Comparison of ENCODE assay signal across 9 mouse cellular contexts in genomic region chr5:115163563-115163962, GRCm38 (mm10). TPM values are rescaled to one million over a fixed set of nuclear protein-coding genes. Genes with fewer than 3 reads are reported as not detected.
DNase-seq lines count a peak whose midpoint lies in the region; TF ChIP-seq lines count a peak whose summit lies in the region.
"Had no signal": no experiment of that assay in that cellular context is flagged by ENCODE, and none has a peak within 500 bp of the region (broad histone marks: within the 10 kb centered on the region; RNA-seq: fewer than 3 reads in every experiment).

No protein-coding gene starts in this region.

- H3K4me3 ChIP-seq in cerebellum, adult 2 months (replicated peaks; ENCODE audit: insufficient read depth, low read depth, low read length): no peak overlapping the region
- H3K4me3 ChIP-seq: erythroblast, embryonic 14.5 days had no signal

- H3K27me3 ChIP-seq in cerebellum, adult 2 months (ENCODE audit: control insufficient read depth, insufficient read depth, low read length): no peaks in the 10 kb centered on the region

- TF ChIP-seq POLR2A in cerebellum, adult 2 months (IDR thresholded peaks at IDR 0.05; ENCODE audit: borderline replicate concordance, insufficient read depth, low read length): no peak

- DNase-seq in urinary bladder, postnatal 14 days (ENCODE audit: low spot score): peak; percentile 73
- no peak for DNase-seq in urinary bladder, postnatal 10 days (ENCODE audit: low spot score)
- peak; percentile 61 to 67 for DNase-seq in cerebellum, adult 2 months
- DNase-seq in gastrocnemius, postnatal 14 days: peak; percentile 66
- peak; percentile 73 to 87 for DNase-seq in kidney, postnatal 36 days
- DNase-seq in lung, postnatal 10 days: peak; percentile 84
- DNase-seq in spleen, postnatal 4 days (ENCODE audit: low spot score in 2 of 2): peak; percentile 62 to 80
- no peak for DNase-seq in yolk sac, embryonic 10.5 days (ENCODE audit: low spot score)

- TF ChIP-seq CTCF in cerebellum, adult 2 months (IDR thresholded peaks at IDR 0.05; ENCODE audit: borderline replicate concordance, insufficient read depth, low read depth, low read length): peak; percentile 67; the same call in 1 of the 2 replicates

- H3K27ac ChIP-seq in cerebellum, adult 2 months (ENCODE audit: insufficient read depth, low read length): no peak overlapping the region

- intact Hi-C loops in gastrocnemius, postnatal 14 days (cut with DNase I; ENCODE audit: low total_unique reads): loop anchor here (5.0 kb wide), 1 partner anchor 36 kb away; no protein-coding TSS in a partner anchor

- 24% methylated on average over 8 of the region's 8 CpGs for WGBS in cerebellum, adult 2 months

- peaks cover 18% of the 10 kb centered on the region for H3K4me1 ChIP-seq in cerebellum, adult 2 months (ENCODE audit: control insufficient read depth, insufficient read depth, low read length)

RNA-seq across cellular contexts. Expression of gene Mlec, which starts 5.6 kb away (rescaled TPM):
- 66.0 and 80.2 TPM in 2 replicates for polyA plus RNA-seq in cerebellum, adult 2 months (2012; rRNA removed)
- total RNA-seq in gastrocnemius, postnatal 14 days (2021): 100 to 1,000 TPM; 216 to 235 TPM

RNA-seq across cellular contexts. Expression of gene Unc119b, which starts 28.8 kb away (rescaled TPM):
- 34.0 and 36.1 TPM in 2 replicates for polyA plus RNA-seq in cerebellum, adult 2 months (2012; rRNA removed)
- total RNA-seq in gastrocnemius, postnatal 14 days (2021): 10 to 100 TPM; 12.2 to 12.7 TPM

RNA-seq across cellular contexts. Expression of gene Cabp1, which starts 30.6 kb away (rescaled TPM):
- polyA plus RNA-seq in cerebellum, adult 2 months (2012; rRNA removed): 278 and 294 TPM in 2 replicates
- total RNA-seq in gastrocnemius, postnatal 14 days (2021): 1 to 10 TPM; 1.2 to 1.3 TPM
- polyA plus RNA-seq: erythroblast, embryonic 14.5 days had no signal

RNA-seq across cellular contexts. Expression of gene Acads, which starts 44.4 kb away (rescaled TPM):
- 14.9 and 16.1 TPM in 2 replicates for polyA plus RNA-seq in cerebellum, adult 2 months (2012; rRNA removed)
- total RNA-seq in gastrocnemius, postnatal 14 days (2021): 10 to 100 TPM; 58.1 to 67.2 TPM

Comparison
In these comparisons a context has a peak if more than half of its experiments do, and no peak if none do; other contexts are left out.
1. DNase-seq: peak in urinary bladder, postnatal 14 days (single experiment), cerebellum, adult 2 months (2 of 2), gastrocnemius, postnatal 14 days (single experiment), kidney, postnatal 36 days (2 of 2), lung, postnatal 10 days (single experiment) and spleen, postnatal 4 days (2 of 2); none in urinary bladder, postnatal 10 days (single experiment) and yolk sac, embryonic 10.5 days (single experiment).